Mouse (Mus musculus) lung, embryonic 14.5 days (tissue): Measurements from ENCODE around the gene C77080. TPM values are rescaled to one million over a fixed set of nuclear protein-coding genes. Genes with fewer than 3 reads are reported as not detected.

Source experiments
- ATAC-seq: fragments of 200-750 bp; cut with Nextera tagmentation; 2 replicates; pipeline ENCODE4 v1.8.0; 2017; ENCODE audit warnings: mild to moderate bottlenecking, moderate TSS enrichment, moderate library complexity; ENCODE audit not compliant: insufficient read depth
- DNase-seq: peaks from one replicate; pipeline ENCODE4 v3.0.0-alpha.2; 2015
- H3K27ac ChIP-seq: fragments of 300-500 bp; sonication (generic); 2 replicates; pipeline ENCODE4 v1.5.1; 2014; ENCODE audit warnings: low read depth, mild to moderate bottlenecking, moderate library complexity
- H3K27me3 ChIP-seq: fragments of 300-500 bp; sonication (generic); 2 replicates; pipeline ENCODE4 v1.6.1; 2014; ENCODE audit warnings: low read length, control low read depth; ENCODE audit not compliant: insufficient read depth
- H3K36me3 ChIP-seq: fragments of 300-500 bp; sonication (generic); 2 replicates; pipeline ENCODE4 v1.6.1; 2014; ENCODE audit warnings: control low read depth; ENCODE audit not compliant: insufficient read depth
- H3K4me1 ChIP-seq: fragments of 300-500 bp; sonication (generic); 2 replicates; pipeline ENCODE4 v1.6.1; 2014; ENCODE audit warnings: antibody characterized with exemption, control low read depth; ENCODE audit not compliant: insufficient read depth
- H3K4me2 ChIP-seq: fragments of 300-500 bp; sonication (generic); 2 replicates; pipeline ENCODE4 v1.6.1; 2014; ENCODE audit warnings: mild to moderate bottlenecking
- H3K4me3 ChIP-seq: fragments of 300-500 bp; sonication (generic); 2 replicates; pipeline ENCODE4 v1.5.1; 2014; ENCODE audit warnings: low read depth, low read length
- H3K9ac ChIP-seq: fragments of 300-500 bp; sonication (generic); 2 replicates; pipeline ENCODE4 v1.6.1; 2014
- H3K9me3 ChIP-seq: fragments of 300-500 bp; sonication (generic); 2 replicates; pipeline ENCODE4 v1.6.1; 2016; ENCODE audit warnings: low read depth, low read length, control low read depth
- CTCF ChIP-seq: IDR thresholded peaks from 2 replicates; pipeline ENCODE4 v1.5.1; 2016; ENCODE audit warnings: antibody characterized with exemption, low read depth
- whole genome bisulfite sequencing: fragments of 180-500 bp; shearing (Covaris S2); extraction: QIAGEN DNeasy Blood & Tissue Kit; methylation state at CpG from one replicate; pipeline ENCODE4 v1.1.7; 2014; 5-methylcytosine and 5-hydroxymethylcytosine counted together
- polyA plus RNA-seq: library from polyadenylated mRNA; unstranded; fragments of >200 nt; fragmentation: Nextera tagmentation; extraction: Ambion mirVana; gene quantifications from 2 replicates; pipeline ENCODE4 v1.2.1, GENCODE M21; 2014

C77080 gene
- polyA plus RNA-seq, 1 experiment from 2014 or later: 2.8 TPM

DNA sequence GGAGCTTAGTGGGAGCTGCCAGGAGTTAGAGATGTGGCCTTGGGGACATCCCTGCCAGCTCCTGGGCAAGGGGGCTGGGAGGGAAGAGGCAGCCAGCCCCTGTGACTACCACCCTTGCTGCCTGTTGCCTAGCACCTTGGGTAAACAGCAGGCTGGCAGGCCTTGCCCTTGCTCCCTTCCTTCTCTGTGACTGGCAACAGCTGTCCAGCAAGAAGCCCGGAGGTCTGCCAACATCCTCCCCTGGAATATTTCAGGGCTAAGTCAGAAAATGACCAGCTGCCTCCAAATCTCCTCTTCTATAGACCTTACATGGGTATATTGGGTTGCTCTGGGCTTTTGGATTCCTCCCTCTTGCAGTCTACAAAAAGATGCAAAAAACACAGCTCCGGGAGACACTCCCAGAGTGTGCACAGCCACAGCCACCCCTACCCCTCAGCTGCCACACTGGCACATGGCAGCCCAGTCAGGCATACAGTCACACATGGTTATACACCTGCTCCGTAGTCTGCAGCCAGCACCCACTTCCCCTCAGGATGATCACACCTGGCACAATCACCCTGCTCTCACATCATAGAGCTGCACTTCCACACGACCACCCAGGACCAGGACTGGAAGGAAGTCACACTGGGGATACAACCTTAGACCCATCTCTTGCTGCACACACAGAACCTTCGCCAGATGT lies 24.9 kb upstream of the C77080 start:
- Histone ChIP-seq H3K27ac (no peak overlapping the region), H3K4me1 (peaks cover 10% of the 10 kb centered on the region; the same call in 1 of the 2 replicates), H3K36me3 (no peaks in the 10 kb centered on the region), H3K9me3 (no peaks in the 10 kb centered on the region), H3K9ac (no peak overlapping the region), H3K27me3 (peaks cover 20% of the 10 kb centered on the region), H3K4me3 (no peak overlapping the region), H3K4me2 (peak overlapping the region; percentile 97; the same call in 1 of the 2 replicates)
- no peak for TF ChIP-seq CTCF
- no peak for DNase-seq
- peak; percentile 22; the same call in 1 of the 2 replicates for ATAC-seq
- 47% methylated on average over 5 of the region's 5 CpGs for WGBS

DNA sequence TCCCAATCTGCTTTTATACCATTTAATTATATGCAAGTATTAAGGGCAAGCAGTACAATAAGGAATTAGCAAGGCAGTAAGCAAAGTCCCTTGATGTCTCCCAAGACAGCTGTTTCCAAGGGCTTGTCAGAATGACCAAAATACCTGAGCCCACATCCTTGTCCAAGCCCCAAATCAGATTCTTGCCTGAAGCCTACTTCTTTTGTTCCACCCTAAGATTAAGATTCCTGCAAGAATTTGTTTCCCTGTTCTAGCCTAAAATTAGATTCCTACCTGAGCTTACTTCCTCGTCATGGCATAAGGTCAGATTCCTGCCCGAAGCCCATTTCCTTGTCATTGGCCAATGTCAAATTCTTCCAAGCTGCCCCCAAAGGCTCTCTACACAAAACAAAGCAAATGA lies 23.5 kb upstream of the C77080 start:
- H3K36me3 ChIP-seq: no peaks in the 10 kb centered on the region
- no peak overlapping the region for H3K4me3 ChIP-seq
- no peak overlapping the region for H3K9ac ChIP-seq
- ATAC-seq (no peak), DNase-seq (no peak)
- no peaks in the 10 kb centered on the region for H3K9me3 ChIP-seq
- WGBS: 78% methylated on average over 2 of the region's 2 CpGs
- peaks cover 20% of the 10 kb centered on the region for H3K27me3 ChIP-seq
- H3K4me1 ChIP-seq: peaks cover 10% of the 10 kb centered on the region; the same call in 1 of the 2 replicates
- no peak for TF ChIP-seq CTCF
- no peak overlapping the region for H3K27ac ChIP-seq
- H3K4me2 ChIP-seq: no peak overlapping the region

DNA sequence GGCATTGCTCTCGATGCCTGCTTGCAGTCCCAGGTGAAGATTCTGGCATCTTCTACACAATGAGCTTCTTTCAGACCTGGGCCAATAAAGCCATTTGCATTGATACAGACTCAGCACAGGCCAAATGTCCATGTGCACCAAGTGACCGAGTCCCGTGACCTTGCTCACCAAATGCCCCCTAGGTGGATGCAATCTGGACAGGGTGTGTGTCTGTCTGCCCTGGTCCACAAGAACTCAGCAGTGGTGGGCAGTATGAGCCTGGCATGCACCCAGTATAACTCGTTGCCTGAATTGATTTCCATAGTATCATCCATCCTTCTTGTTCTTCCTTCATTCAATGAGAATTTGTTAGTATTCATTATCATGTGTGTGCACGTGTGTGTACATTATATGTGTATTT lies 22.0 kb upstream of the C77080 start:
- 85% methylated on average over 5 of the region's 5 CpGs for WGBS

DNA sequence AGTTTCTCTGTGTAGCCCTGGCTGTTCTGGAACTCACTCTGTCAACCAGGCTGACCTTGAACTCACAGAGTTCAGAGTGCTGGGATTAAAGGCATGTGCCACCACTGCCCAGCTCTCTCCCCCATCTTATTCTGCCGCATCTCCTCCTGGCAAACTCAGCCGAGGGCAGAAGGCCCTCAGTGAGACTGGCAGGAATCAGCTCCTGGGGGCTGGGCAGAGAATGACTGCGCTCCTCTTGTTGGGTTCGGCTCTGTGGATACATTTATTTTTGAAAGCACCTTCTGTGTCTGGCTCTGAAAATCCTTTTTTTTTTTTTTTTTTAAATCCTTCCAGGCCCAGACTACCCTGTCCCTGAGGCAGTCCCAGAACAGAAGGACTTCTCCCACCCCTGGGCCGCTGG lies 21.6 kb upstream of the C77080 start:
- Histone ChIP-seq H3K36me3 (no peaks in the 10 kb centered on the region), H3K9me3 (no peaks in the 10 kb centered on the region), H3K27me3 (peaks cover 15% of the 10 kb centered on the region; the same call in 1 of the 2 replicates), H3K4me1 (peaks cover 10% of the 10 kb centered on the region; the same call in 1 of the 2 replicates), H3K27ac (no peak overlapping the region), H3K4me3 (no peak overlapping the region), H3K4me2 (no peak overlapping the region), H3K9ac (no peak overlapping the region)
- 75% methylated on average over 5 of the region's 5 CpGs for WGBS
- ATAC-seq: no peak
- no peak for TF ChIP-seq CTCF
- no peak for DNase-seq

More for the DNA sequence above, 22.0 kb upstream of the C77080 start:
- Histone ChIP-seq H3K4me3 (no peak overlapping the region), H3K36me3 (no peaks in the 10 kb centered on the region), H3K9ac (no peak overlapping the region), H3K9me3 (no peaks in the 10 kb centered on the region), H3K4me2 (no peak overlapping the region), H3K4me1 (peaks cover 10% of the 10 kb centered on the region; the same call in 1 of the 2 replicates), H3K27ac (no peak overlapping the region), H3K27me3 (peaks cover 17% of the 10 kb centered on the region)
- ATAC-seq (no peak), DNase-seq (no peak)
- no peak for TF ChIP-seq CTCF

DNA sequence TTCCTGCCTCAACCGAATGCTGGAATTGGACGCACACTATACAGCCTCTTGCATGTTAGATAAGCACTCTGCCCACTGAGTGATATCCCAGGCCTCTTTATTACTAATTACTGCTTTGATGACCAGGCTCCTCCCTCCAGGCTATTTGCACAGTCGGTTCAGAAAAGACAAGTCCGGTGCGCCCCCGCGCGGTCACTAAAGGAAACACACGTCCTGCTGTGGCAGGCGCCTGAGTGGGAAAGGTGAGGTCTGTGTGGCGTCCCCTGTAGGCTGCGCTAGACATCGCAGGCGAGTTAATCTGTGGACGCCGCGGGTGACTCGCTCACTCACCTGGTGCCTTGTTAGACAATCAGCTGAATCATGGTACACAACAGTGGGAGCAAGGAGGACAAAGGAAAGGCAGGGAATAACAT lies 15.3 kb upstream of the C77080 start:
- peak; percentile 95 for DNase-seq
- ATAC-seq: peak; percentile 60
- Histone ChIP-seq H3K4me1 (no peaks in the 10 kb centered on the region), H3K27ac (no peak overlapping the region), H3K27me3 (no peaks in the 10 kb centered on the region), H3K9me3 (no peaks in the 10 kb centered on the region), H3K4me3 (no peak overlapping the region), H3K36me3 (no peaks in the 10 kb centered on the region), H3K9ac (no peak overlapping the region), H3K4me2 (no peak overlapping the region)
- 1% methylated on average over 18 of the region's 18 CpGs for WGBS
- peak; percentile 100 for TF ChIP-seq CTCF

DNA sequence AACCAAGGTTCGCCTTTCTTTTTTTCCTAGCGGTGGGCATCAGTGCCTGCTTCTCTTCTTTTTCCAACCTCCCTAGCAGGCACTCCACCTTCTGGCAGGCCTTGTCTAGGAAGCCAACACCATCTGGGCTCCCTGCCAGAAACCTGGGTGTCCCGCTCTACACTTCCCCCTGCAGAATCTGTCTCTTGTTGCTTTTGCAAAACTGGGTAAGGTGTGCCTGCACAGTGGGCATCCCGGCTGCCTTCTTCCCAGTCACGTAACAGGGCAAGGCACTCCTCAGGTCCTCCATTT lies 11.5 kb upstream of the C77080 start:
- Histone ChIP-seq H3K36me3 (no peaks in the 10 kb centered on the region), H3K4me1 (no peaks in the 10 kb centered on the region), H3K4me3 (no peak overlapping the region), H3K4me2 (peak overlapping the region; percentile 44), H3K9ac (no peak overlapping the region), H3K27me3 (no peaks in the 10 kb centered on the region), H3K9me3 (no peaks in the 10 kb centered on the region), H3K27ac (peak overlapping the region; percentile 30; the same call in 1 of the 2 replicates)
- 37% methylated on average over 5 of the region's 5 CpGs for WGBS
- TF ChIP-seq CTCF: peak; percentile 60
- ATAC-seq: peak; percentile 57
- DNase-seq: peak; percentile 87

DNA sequence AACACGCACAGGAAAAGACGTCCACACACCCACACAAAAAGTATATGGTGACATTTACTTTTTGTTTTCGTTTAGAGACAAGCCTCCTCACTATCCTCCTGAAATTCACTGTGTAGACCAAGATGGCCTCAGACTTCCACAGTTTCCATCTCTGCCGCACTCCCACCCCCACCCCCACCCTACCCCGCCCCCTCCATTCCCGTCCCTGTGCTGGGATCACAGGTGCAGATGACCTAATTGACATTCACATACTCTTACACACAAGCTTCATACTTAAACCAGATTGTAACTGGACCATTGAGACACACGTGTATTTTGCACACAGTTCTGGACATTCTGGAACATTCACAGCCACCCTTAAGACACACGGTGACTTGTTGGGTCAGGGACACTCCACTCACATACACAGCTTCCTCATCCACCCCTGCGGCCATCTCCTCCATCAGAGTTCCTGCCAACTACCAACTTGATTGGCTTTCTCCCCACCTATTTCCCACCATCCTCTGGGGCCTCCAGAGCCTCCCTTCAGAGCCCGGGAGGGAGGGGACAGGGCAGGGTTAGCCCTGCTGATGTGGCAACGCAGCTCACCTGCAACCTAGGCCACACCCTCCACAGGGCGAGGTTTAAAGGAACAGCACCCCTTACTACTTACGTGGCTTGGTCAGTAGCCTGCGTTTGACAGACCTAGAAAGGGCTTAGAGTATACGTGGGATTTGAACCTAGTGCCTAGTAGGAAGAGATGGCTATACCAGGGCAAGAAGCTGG lies 11.0 kb upstream of the C77080 start:
- H3K27me3 ChIP-seq: no peaks in the 10 kb centered on the region
- H3K4me3 ChIP-seq: no peak overlapping the region
- H3K4me1 ChIP-seq: no peaks in the 10 kb centered on the region
- H3K9me3 ChIP-seq: no peaks in the 10 kb centered on the region
- H3K4me2 ChIP-seq: peak overlapping the region; percentile 44
- H3K36me3 ChIP-seq: no peaks in the 10 kb centered on the region
- 22% methylated on average over 15 of the region's 15 CpGs for WGBS
- TF ChIP-seq CTCF: no peak
- H3K27ac ChIP-seq: peak overlapping the region; percentile 42; the same call in 1 of the 2 replicates
- peak; percentile 67 for DNase-seq
- ATAC-seq: peak; percentile 76
- H3K9ac ChIP-seq: no peak overlapping the region
